Mouse (Mus musculus): ENCODE measurements around the gene Dmrt1.

- TF ChIP-seq POLR2A (IDR thresholded peaks at IDR 0.05; ENCODE audit: borderline replicate concordance, insufficient read depth, low read length) = no peak
- TF ChIP-seq CTCF (IDR thresholded peaks at IDR 0.05; ENCODE audit: borderline replicate concordance, insufficient read depth, low read depth, low read length) = no peak
Measured at GRCm38 (mm10) chr19:25608961-25609850, 103.8 kb downstream of the Dmrt1 start.

All from cerebellum, adult 2 months (tissue).